Mouse (Mus musculus): Measurements from ENCODE around the gene Tmc6. TPM values are rescaled to one million over a fixed set of nuclear protein-coding genes. Genes with fewer than 3 reads are reported as not detected.

The Tmc6 gene
- polyA plus RNA-seq (2015; fragmentation: Nextera tagmentation; extraction: Ambion mirVana) = 47.9 and 50.5 TPM in 2 replicates

DNA sequence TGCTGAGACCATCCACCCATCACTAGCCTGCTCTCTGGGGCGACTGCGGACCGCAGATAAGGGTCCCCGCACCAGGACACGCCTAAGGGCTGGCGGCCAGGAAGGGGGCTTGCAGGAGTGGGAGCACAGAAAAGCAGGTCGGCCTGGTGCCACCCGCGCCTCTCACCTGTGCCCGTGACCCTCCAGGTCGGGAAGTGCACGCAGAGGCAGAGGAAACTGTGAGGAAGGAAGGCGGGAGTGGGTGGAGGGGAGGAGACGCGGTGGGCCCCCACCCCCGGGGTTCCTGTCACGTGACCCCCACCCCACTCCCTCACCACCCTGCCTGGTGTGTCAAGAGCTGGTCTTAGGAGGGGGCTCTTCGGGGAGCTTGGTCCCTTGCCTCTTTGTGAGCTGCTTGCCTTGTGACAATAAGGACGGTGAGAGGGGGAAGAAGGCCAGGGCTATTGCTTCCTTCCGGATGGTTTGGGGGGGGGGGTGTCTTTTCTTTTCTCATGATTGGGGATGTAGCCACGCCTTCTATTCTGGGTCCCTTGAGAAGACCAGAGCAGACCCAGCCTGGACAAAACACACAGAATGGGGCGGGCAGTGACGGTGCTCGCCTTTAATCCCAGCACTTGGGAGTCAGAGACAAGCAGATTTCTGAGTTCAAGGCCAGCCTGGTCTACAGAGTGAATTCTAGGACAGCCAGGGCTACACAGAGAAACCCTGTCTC lies at the start of gene Tmc6, which contains the start of gene Tmc8:
Gene Tmc6 (minus strand): TSS at position 206 of the 712 bp plus-strand sequence.
Gene Tmc8 (plus strand): TSS at position 84 of the 712 bp plus-strand sequence.
- 49% methylated on average over 24 of the region's 24 CpGs for WGBS
- Histone ChIP-seq H3K36me3 (ENCODE audit: insufficient read depth, low read length) (no peaks in the 10 kb centered on the region), H3K4me2 (replicated peaks; ENCODE audit: low read depth, low read length) (peak within 1 kb of the TSS; percentile 97), H3K27me3 (ENCODE audit: insufficient read depth, low read length) (no peaks in the 10 kb centered on the region), H3K9me3 (ENCODE audit: low read length) (no peaks in the 10 kb centered on the region), H3K4me1 (ENCODE audit: insufficient read depth, low read length) (peaks cover 46% of the 10 kb centered on the region), H3K27ac (ENCODE audit: low read length) (peak within 1 kb of the TSS; percentile 89), H3K9ac (replicated peaks; ENCODE audit: low read length) (peak within 1 kb of the TSS; percentile 70), H3K4me3 (ENCODE audit: low read length) (peak within 1 kb of the TSS; percentile 65)
- no peak for ATAC-seq (ENCODE audit: low FRiP score, low TSS enrichment)

DNA sequence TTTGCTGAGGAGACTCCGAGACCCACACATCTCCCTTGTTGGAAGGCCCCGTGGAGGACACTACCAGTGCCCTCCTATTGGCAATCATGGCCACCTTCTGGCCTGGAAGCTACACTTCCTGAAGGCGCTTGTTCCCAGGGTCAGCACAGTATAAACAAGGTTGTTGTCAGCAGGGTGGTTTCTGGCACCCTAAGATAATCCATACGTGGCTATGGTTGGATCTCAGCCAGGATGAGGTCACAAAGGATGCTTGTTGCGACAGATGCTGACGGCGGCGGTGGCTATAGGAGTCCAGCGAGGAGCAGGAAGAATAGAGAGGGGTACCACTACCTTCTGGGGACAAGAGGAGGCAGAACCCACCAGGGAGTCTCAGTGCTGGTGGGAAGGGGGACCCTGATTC lies 48.4 kb upstream of the Tmc6 start:
- no peak for ATAC-seq (ENCODE audit: low FRiP score, low TSS enrichment)
- no peaks in the 10 kb centered on the region for H3K36me3 ChIP-seq (ENCODE audit: insufficient read depth, low read length)
- no peak overlapping the region for H3K4me3 ChIP-seq (ENCODE audit: low read length)
- H3K9ac ChIP-seq (replicated peaks; ENCODE audit: low read length) = no peak overlapping the region
- peaks cover 50% of the 10 kb centered on the region for H3K4me1 ChIP-seq (ENCODE audit: insufficient read depth, low read length)
- no peak overlapping the region for H3K4me2 ChIP-seq (replicated peaks; ENCODE audit: low read depth, low read length)
- 71% methylated on average over 9 of the region's 9 CpGs for WGBS
- peak overlapping the region; percentile 81 for H3K27ac ChIP-seq (ENCODE audit: low read length)
- no peaks in the 10 kb centered on the region for H3K27me3 ChIP-seq (ENCODE audit: insufficient read depth, low read length)
- H3K9me3 ChIP-seq (ENCODE audit: low read length) = no peaks in the 10 kb centered on the region

DNA sequence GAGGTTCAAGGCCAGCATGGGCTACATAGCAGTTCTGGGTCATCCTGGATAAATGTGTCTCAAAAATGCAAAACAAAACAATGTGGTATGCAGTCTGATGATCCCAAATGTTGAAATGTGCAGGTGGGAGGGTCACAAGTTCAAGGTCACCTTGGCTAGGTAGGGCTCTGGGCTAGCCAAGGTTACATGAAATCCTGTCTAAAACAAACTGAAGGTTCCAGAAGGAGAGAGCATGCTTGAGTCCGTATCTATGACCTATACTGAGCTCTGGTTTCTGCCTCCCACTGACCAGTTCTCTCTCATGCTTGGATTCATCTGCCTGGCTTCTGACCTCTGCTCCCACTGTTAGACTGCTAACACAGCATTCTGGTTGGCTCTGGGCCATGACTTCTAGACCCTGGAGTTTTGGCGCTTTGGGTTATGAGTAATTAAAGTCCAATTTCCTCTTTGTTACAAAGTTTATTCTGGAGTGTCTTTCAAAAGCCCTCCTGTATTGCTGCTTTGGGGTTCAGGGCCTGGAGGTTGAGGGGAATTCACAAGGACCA lies 47.7 kb upstream of the Tmc6 start:
- H3K4me1 ChIP-seq (ENCODE audit: insufficient read depth, low read length) = peaks cover 57% of the 10 kb centered on the region
- no peak overlapping the region for H3K4me2 ChIP-seq (replicated peaks; ENCODE audit: low read depth, low read length)
- no peaks in the 10 kb centered on the region for H3K9me3 ChIP-seq (ENCODE audit: low read length)

DNA sequence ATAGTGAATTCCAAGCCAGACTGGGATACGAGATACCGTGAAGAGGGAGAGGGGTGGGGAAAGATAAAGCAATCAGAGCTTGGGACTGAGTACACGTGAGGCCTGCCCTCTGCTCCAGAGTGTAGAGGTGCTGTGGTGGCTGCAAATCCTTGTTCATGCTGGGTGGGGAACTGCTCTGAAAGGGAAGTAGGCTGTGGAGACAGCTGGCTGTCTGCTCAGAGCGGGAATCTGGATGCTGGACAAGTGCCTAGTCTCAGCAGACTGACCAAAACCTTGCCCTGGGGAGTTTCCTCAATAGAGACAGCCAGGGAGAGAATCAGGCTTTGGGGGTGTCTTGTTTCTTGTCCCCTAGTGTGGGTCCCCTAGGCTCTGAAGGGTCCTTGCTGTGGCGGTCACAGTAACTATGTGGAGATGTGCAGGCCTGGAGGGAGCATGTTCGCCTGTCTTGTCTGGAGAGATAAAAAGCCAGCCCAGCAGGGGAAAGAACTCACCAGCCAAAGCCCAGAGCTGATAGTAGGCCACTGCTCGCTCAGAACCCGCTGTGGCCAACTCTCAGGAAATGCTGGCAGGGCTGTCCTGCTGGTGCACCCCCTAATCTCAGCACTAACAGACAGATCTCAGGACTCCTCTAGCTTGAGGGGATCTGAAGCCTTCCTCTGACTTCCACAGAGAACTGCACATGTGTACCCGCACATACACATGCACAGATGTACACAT lies 47.0 kb upstream of the Tmc6 start:
- peaks cover 61% of the 10 kb centered on the region for H3K4me1 ChIP-seq (ENCODE audit: insufficient read depth, low read length)
- ATAC-seq (ENCODE audit: low FRiP score, low TSS enrichment) = no peak
- H3K36me3 ChIP-seq (ENCODE audit: insufficient read depth, low read length) = no peaks in the 10 kb centered on the region
- H3K9ac ChIP-seq (replicated peaks; ENCODE audit: low read length) = no peak overlapping the region
- 50% methylated on average over 9 of the region's 9 CpGs for WGBS
- no peak overlapping the region for H3K4me2 ChIP-seq (replicated peaks; ENCODE audit: low read depth, low read length)
- no peak overlapping the region for H3K4me3 ChIP-seq (ENCODE audit: low read length)
- no peaks in the 10 kb centered on the region for H3K9me3 ChIP-seq (ENCODE audit: low read length)
- no peaks in the 10 kb centered on the region for H3K27me3 ChIP-seq (ENCODE audit: insufficient read depth, low read length)
- H3K27ac ChIP-seq (ENCODE audit: low read length) = peak overlapping the region; percentile 81

More for the DNA sequence above, 47.7 kb upstream of the Tmc6 start:
- Histone ChIP-seq H3K36me3 (ENCODE audit: insufficient read depth, low read length) (no peaks in the 10 kb centered on the region), H3K9ac (replicated peaks; ENCODE audit: low read length) (no peak overlapping the region), H3K4me3 (ENCODE audit: low read length) (no peak overlapping the region), H3K27ac (ENCODE audit: low read length) (peak overlapping the region; percentile 81), H3K27me3 (ENCODE audit: insufficient read depth, low read length) (no peaks in the 10 kb centered on the region)
- 22% methylated on average over 2 of the region's 2 CpGs for WGBS
- ATAC-seq (ENCODE audit: low FRiP score, low TSS enrichment) = no peak

DNA sequence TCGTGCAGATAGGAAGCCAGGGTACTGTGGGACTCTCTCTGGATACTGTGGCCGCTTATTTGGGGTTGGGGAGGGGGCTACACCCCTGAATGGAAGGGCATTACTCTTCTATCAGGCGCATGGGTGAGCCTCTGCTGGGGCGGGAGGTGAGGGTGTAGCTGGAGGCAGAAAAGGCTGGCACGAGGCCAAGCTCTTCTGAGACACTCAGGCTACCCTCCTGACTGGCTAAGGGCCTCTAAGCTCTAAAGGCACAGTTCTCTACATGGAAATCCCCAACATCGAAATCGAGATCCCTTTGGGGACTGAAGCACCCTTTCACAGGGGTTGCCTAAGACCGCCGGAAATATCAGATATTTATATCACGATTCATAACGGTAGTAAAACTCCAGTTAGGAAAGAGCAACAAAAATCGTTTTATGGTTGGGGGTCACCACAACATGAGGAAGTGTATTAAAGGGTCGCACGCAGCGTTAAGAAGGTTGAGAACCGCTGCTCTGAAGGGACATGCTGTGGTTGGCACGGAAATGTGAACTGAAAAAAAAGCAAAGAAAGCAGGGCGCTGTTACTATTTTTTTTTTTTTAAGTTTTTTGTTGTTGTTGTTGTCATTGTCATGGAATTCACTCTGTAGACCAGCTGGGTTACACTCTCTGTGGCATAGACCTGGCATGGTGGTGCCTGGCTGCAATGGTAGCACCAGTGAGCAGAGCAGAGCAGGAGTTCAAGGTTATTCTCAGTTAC lies 46.3 kb upstream of the Tmc6 start:
- WGBS = 73% methylated on average over 18 of the region's 18 CpGs
- Histone ChIP-seq H3K36me3 (ENCODE audit: insufficient read depth, low read length) (peaks cover under 1% of the 10 kb centered on the region; the same call in 1 of the 2 replicates), H3K4me1 (ENCODE audit: insufficient read depth, low read length) (peaks cover 67% of the 10 kb centered on the region), H3K9ac (replicated peaks; ENCODE audit: low read length) (no peak overlapping the region), H3K27me3 (ENCODE audit: insufficient read depth, low read length) (no peaks in the 10 kb centered on the region), H3K9me3 (ENCODE audit: low read length) (no peaks in the 10 kb centered on the region), H3K4me3 (ENCODE audit: low read length) (no peak overlapping the region), H3K27ac (ENCODE audit: low read length) (peak overlapping the region; percentile 81), H3K4me2 (replicated peaks; ENCODE audit: low read depth, low read length) (no peak overlapping the region)
- ATAC-seq (ENCODE audit: low FRiP score, low TSS enrichment) = no peak

DNA sequence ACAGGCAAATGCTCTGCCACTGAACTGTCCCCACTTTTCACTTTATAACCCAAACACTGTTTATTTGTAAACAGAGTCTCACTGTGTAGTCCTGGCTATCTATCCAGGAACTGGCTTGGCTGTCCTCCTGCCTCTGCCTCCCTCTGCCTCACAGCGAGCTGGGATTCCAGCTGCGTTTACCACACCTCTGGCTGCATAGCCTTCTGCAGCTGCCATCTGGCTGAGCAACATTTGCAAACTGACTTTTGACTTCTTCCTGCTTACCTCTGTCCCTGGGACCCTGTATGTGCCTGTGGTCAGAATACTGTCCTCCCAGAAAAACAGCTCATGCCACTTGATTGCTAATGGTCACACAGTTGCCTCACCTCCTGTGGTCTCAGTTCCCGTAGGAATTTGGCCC lies 45.4 kb upstream of the Tmc6 start:
- H3K4me3 ChIP-seq (ENCODE audit: low read length) = no peak overlapping the region
- no peak for ATAC-seq (ENCODE audit: low FRiP score, low TSS enrichment)
- no peak overlapping the region for H3K4me2 ChIP-seq (replicated peaks; ENCODE audit: low read depth, low read length)
- H3K4me1 ChIP-seq (ENCODE audit: insufficient read depth, low read length) = peaks cover 77% of the 10 kb centered on the region
- no peaks in the 10 kb centered on the region for H3K9me3 ChIP-seq (ENCODE audit: low read length)
- H3K9ac ChIP-seq (replicated peaks; ENCODE audit: low read length) = no peak overlapping the region
- peaks cover 5% of the 10 kb centered on the region; the same call in 1 of the 2 replicates for H3K36me3 ChIP-seq (ENCODE audit: insufficient read depth, low read length)
- H3K27ac ChIP-seq (ENCODE audit: low read length) = no peak overlapping the region
- no peaks in the 10 kb centered on the region for H3K27me3 ChIP-seq (ENCODE audit: insufficient read depth, low read length)
- WGBS = 63% methylated on average over 3 of the region's 3 CpGs

DNA sequence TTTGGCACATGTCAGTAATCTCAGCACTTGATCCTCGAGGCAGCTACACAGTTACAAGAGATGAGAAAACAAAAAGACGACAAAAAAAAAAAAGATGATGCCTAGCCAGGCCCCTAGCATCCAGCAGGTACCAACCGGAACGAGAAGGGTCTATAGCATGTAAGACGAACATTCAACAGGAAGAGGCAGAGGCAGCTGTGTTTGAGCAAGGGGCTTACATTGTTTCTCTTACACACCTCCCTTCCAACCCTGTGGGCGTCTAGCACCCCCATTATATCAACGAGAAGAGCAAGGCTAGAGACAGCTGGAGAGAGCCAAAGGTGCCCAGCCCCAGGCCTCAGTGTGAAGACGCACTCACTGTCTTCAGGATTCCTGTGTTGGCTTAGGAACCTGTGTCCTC lies 44.9 kb upstream of the Tmc6 start:
- 58% methylated on average over 8 of the region's 8 CpGs for WGBS
- ATAC-seq (ENCODE audit: low FRiP score, low TSS enrichment) = no peak
- H3K4me3 ChIP-seq (ENCODE audit: low read length) = no peak overlapping the region
- H3K9ac ChIP-seq (replicated peaks; ENCODE audit: low read length) = peak overlapping the region; percentile 84
- no peaks in the 10 kb centered on the region for H3K9me3 ChIP-seq (ENCODE audit: low read length)
- peaks cover 72% of the 10 kb centered on the region for H3K4me1 ChIP-seq (ENCODE audit: insufficient read depth, low read length)
- peaks cover 5% of the 10 kb centered on the region; the same call in 1 of the 2 replicates for H3K36me3 ChIP-seq (ENCODE audit: insufficient read depth, low read length)
- H3K27ac ChIP-seq (ENCODE audit: low read length) = no peak overlapping the region; the same call in 1 of the 2 replicates
- no peaks in the 10 kb centered on the region for H3K27me3 ChIP-seq (ENCODE audit: insufficient read depth, low read length)
- no peak overlapping the region; the same call in 1 of the 2 replicates for H3K4me2 ChIP-seq (replicated peaks; ENCODE audit: low read depth, low read length)

DNA sequence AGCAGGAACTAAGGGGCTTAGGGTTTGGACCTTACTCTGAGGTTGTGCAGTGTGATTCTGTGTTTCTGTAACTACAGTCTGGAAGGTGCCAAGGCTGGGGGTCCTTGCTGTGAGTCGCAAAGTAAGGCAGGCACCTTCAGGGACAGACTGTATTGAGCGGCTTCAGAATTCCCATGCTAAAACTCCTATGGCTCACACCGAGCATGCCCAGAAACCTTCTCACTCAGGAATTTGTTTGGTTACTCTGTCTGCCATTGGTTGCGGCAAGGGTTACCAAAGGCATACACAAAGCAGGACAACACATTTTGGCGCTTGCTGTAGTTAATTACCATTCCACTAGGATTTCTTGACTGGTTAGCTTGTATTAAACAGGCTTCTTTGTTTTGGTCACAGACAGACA lies 44.2 kb upstream of the Tmc6 start:
- Histone ChIP-seq H3K9me3 (ENCODE audit: low read length) (no peaks in the 10 kb centered on the region), H3K36me3 (ENCODE audit: insufficient read depth, low read length) (peaks cover 8% of the 10 kb centered on the region; the same call in 1 of the 2 replicates), H3K4me3 (ENCODE audit: low read length) (peak overlapping the region; percentile 70), H3K27ac (ENCODE audit: low read length) (peak overlapping the region; percentile 92), H3K9ac (replicated peaks; ENCODE audit: low read length) (peak overlapping the region; percentile 84), H3K4me1 (ENCODE audit: insufficient read depth, low read length) (peaks cover 72% of the 10 kb centered on the region), H3K27me3 (ENCODE audit: insufficient read depth, low read length) (no peaks in the 10 kb centered on the region), H3K4me2 (replicated peaks; ENCODE audit: low read depth, low read length) (peak overlapping the region; percentile 87)
- WGBS = 8% methylated on average over 5 of the region's 5 CpGs
- no peak; the same call in 1 of the 2 replicates for ATAC-seq (ENCODE audit: low FRiP score, low TSS enrichment)

DNA sequence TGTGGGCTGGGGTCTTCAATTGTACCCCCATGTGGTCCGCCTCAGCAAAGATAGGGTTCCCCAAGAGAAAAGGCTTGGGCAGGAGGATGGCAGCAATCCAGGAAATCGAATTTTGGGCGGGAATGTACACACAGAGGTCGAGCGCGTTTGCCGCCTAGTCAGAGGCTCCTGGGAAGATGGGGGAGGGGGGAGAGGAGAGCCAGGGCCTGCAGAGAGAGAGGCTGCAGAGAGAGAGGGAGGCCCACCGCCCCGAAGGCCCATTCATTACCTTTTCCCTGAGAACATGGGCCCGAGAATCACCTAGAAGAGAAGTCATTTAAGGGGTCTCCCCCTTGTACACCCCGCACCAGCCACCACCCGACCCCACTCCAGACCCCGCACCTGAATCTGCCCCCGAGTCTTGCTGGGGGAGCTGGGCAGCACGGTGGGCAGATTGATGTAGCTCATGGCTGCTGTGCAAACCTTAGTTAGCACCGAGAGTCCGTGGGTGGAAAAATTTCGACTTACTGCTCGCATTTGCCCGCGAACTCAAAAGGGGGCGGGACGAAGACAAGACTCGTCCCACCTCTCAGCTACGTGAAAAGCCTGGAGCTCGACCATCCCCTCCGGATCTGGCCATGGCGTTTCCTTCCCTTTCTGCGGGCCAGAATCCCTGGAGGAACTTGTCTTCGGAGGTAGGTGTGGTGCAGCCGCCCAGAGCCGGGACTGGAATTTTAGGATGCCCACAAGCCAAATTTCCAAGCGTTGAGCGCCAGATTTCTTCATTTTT lies 43.5 kb upstream of the Tmc6 start, which contains the start of the genes Afmid and Tk1:
Gene Afmid (plus strand): TSS at position 592 of the 769 bp plus-strand sequence.
Gene Tk1 (minus strand): TSS at position 760 of the 769 bp plus-strand sequence.
- peak; percentile 53 for ATAC-seq (ENCODE audit: low FRiP score, low TSS enrichment)
- peaks cover 70% of the 10 kb centered on the region for H3K4me1 ChIP-seq (ENCODE audit: insufficient read depth, low read length)
- WGBS = 0% methylated on average over 33 of the region's 34 CpGs
- H3K27ac ChIP-seq (ENCODE audit: low read length) = peak within 1 kb of the TSS; percentile 92
- H3K36me3 ChIP-seq (ENCODE audit: insufficient read depth, low read length) = peaks cover 13% of the 10 kb centered on the region
- peak within 1 kb of the TSS; percentile 84 for H3K9ac ChIP-seq (replicated peaks; ENCODE audit: low read length)
- H3K4me3 ChIP-seq (ENCODE audit: low read length) = peak within 1 kb of the TSS; percentile 70
- H3K9me3 ChIP-seq (ENCODE audit: low read length) = no peaks in the 10 kb centered on the region
- H3K27me3 ChIP-seq (ENCODE audit: insufficient read depth, low read length) = no peaks in the 10 kb centered on the region
- peak within 1 kb of the TSS; percentile 87 for H3K4me2 ChIP-seq (replicated peaks; ENCODE audit: low read depth, low read length)

All from kidney, embryonic 16.5 days (tissue).